Mouse (Mus musculus): ENCODE results near the gene Parva.

The Parva gene

GRCm38 (mm10) chr7:112427357-112428157 is at the start of gene Parva:
Gene Parva, plus strand, starts transcription at chr7:112427505.
- DNase-seq (ENCODE audit: low spot score in 2 of 2): peak; percentile 68 to 77

DNA sequence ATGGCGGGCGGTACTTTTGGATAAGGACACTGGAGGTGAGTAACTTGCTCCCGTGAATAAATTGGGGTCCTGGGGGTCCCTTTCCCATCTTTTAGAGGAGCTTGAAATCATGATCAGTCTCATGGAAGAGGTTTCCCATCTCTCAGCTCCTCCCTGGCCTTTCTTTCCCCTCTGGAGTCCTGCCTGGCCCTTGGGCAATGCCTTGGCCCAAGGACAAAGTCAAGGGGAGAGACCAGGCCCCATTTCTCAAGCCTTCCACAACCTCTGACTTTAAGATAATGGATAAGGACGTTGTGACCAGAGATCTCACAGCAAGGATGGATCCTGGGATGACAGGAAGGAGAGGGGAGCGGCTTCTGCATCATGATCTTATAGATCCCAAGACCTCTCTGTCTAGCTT is 49.2 kb upstream of the Parva start:
- DNase-seq (ENCODE audit: low spot score in 2 of 2): no peak

DNA sequence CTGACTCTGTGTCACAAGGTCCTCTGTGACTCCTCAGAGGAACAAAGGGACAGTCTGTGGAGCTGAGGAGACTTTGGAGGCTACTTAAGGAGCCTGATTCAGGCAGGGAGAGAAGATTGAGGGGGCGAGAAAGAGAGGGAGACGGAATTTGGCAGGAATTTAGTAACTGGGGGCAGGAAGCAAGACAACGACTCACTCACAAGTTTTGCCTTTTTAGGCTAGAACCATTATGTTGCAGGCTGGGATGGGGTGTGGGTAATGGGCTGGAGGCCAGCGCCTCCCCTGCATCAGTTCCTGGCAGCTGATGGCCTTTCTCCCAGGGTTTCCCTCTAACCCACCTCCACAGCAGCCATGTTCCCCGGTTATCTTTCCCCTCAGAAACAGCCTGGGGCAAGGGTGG is 48.8 kb upstream of the Parva start:
- DNase-seq (ENCODE audit: low spot score in 2 of 2): no peak

DNA sequence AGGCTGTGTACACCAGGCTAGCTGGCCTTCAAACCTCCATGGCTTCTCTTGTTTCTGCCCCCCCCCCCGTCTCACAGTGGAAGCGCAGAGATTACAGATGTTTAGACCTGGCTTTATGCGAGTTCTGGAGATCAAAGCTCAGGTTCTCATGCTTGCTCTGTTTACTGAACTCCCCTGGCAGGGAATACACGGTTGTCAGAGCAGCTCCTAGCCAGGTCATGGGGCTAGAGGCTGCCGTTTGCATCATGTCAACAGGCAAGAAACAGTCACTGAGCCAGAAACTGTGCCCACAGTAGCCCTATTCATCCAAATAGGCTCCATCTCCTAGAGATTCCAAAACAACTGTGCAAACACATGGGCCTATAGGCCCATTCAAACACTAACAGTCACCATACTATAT is 40.8 kb upstream of the Parva start:
- no peak for DNase-seq (ENCODE audit: low spot score in 2 of 2)

DNA sequence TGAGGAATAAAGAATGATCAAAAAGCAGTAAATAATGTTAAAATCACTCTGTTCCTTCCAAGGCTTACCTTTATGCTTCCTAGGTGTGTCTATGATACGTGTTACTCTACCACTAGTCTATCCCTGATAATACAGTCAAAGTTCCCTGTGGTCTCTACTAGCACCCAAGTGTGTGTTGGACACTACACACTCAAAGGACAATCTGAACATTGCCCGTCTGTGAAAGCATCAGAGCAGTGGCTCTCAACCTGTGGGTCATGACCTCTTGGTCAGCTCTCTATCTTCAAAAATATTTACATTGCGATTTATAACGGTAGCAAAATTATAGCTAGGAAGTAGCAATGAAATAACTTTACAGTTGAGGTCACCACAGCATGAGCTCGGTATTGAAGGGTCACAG is 39.4 kb upstream of the Parva start:
- DNase-seq (ENCODE audit: low spot score in 2 of 2): no peak

GRCm38 (mm10) chr7:112388363-112388875 is 38.9 kb upstream of the Parva start:
- DNase-seq (ENCODE audit: low spot score in 2 of 2): no peak

DNA sequence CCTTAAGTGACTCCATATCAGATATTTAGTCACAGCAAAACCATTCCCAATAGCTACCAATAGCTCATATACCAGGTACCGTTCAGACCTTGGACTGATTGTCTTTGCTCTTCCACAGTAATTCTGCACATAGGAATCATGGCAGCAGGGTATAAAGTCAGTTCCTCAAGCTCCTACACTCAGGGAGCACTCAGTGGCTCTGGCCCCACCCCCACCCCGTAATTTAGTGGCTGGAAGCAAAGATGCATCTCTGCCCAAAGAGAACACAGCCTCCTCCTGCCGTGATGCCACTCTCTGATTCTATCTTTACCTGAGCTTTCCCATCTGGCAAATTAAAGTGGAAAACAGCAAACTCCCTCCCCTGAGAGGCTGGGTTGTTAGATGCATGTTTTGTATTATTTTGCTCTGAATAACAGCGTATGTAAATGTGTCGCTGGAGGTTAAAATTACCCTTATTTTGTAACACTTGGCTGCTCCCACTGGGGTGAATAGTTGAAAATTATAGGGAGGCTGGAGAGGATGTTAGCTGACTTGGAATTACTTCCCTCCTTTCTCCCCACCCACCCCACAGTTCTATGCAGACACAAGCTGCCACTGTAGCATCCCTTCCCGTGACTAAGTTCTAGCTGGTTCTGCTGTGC is 37.6 kb upstream of the Parva start:
- DNase-seq (ENCODE audit: low spot score in 2 of 2): no peak

DNA sequence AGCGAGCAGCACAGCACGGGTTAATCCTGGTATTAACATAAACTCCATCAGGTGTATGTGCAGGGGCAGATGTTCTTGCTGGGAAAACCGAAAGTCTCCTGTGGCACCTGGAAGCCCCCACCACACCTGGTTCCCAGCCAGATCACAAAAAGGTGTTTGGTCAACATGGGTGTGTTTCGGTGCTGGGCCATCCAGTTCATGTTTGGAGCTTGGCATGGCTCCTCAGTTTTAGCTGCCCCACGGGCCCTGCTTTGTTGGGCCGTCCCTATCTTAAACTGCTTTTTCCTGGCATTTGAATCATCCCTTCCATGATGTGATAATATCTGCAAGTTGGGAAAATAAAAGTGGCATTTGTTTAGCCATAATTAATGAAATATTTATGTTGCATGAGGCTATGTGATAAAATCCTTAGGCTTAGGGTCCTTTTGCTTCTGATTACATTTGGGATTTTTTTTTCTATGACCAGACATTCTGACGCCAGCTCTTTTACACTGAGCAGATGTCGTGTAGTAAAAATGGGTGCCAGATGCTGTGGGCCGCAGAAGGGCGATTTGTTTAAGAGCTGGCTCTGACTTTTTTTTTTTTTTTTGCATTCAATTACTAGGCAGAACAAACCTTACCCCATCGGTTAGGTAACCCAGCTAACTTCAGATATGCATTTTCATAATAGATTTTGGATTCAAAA is 36.9 kb upstream of the Parva start:
- DNase-seq (ENCODE audit: low spot score in 2 of 2): no peak

- no peak for DNase-seq (ENCODE audit: low spot score in 2 of 2)
These were observed 36.2 kb upstream of the Parva start for GRCm38 (mm10) chr7:112390937-112391605.

DNA sequence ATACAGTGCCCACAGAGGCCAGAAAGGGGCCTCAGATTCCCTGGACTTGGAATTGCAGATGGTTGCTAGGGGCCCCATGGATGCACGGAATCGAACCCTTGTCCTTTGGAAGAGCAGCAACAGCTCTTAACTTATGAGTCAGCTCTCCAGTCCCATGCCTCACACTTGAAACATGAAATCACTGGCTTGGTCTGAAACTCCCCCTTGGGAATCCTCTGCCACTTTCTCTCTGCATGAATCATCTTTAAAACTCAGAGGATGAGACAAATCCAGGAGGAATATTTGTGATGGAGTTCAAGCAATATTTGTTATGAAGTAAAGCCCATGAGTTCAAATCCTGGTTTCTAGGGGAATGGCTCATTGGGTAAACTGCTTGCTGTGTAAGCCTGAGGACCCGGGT is 29.5 kb upstream of the Parva start:
- DNase-seq (ENCODE audit: low spot score in 2 of 2): no peak

DNA sequence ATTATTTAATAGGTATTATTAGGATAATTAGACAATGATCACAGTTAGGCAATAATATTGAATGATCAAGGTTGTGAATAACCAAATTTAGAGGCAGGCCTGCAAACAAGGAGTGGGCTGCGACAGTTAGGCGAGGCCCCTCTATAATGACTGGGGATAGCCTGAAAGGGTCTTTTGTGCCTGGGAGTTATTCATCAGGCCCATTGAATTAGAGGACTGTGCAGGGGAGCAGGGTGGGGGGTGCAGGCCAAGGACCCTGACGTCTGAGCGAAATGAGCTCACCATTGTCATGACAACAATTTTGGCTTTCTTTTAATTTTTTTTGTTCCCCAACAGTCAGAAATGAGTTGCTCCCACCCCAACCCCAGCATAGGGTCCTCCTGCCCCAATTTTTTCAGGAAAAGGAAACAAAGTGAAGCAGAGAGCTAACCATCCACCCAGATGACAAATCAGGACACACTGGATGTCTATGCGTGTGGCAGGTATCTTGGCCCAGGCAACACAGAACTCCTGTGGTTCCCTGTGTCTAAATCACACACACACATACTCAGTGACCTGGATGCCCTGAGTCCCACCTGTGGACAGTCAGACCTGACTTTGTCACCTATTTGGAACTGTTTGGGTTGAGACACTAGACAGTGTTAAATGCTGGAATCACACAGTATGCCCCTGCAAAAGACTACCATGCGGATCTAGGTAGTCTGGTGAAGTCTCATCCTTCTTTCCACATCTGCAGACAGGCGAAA is 27.7 kb upstream of the Parva start:
- DNase-seq (ENCODE audit: low spot score in 2 of 2): no peak

- DNase-seq (ENCODE audit: low spot score in 2 of 2): peak; percentile 30 to 71
These were observed 27.1 kb upstream of the Parva start for GRCm38 (mm10) chr7:112400175-112400574.

- DNase-seq (ENCODE audit: low spot score in 2 of 2): peak in 1 of 2 experiments; percentile 21
These were observed 22.2 kb upstream of the Parva start for GRCm38 (mm10) chr7:112405061-112405460.

DNA sequence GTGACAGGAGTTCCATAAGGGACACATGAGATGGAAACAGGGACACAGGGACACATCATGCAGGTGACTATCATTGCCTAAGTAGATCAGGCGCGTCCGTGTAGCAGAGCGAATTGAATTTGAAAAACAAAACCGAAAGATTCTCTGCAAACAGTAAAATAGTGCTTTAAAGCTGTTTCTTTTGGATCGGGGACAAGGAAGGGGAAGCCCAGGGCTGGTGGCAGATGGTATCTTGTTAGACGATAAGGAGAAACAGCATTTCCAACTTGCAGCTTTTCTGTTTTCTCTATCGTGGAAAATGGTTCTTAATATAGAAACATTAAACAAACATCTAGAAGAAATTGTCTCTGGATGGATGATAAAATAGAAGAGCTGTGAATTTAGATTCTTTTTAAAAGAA is 21.7 kb upstream of the Parva start:
- DNase-seq (ENCODE audit: low spot score in 2 of 2): no peak

- DNase-seq (ENCODE audit: low spot score in 2 of 2): peak in 1 of 2 experiments; percentile 16
These were observed 19.7 kb upstream of the Parva start for GRCm38 (mm10) chr7:112407597-112407996.

- no peak for DNase-seq (ENCODE audit: low spot score in 2 of 2)
These were observed 17.3 kb upstream of the Parva start for GRCm38 (mm10) chr7:112409991-112410390.

DNA sequence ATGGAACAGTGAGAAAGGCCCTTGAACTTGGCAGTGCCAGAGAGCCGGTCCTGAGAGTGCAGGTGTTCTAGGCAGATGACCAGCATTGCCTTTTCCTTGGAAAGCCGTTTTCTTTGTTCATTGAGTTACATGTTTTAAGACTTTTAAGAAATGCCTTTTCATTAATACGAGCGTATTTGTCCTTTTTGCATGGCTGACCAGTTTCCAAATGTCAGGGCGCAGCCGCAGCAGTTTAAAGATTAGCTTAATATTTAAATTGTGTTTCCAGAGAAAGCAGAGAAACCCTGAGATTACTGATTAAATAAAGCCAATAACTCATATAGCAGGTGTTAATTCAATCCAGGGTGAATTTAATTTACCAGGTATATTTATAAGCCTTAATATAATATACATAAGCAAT is 14.0 kb upstream of the Parva start:
- DNase-seq (ENCODE audit: low spot score in 2 of 2): no peak

DNA sequence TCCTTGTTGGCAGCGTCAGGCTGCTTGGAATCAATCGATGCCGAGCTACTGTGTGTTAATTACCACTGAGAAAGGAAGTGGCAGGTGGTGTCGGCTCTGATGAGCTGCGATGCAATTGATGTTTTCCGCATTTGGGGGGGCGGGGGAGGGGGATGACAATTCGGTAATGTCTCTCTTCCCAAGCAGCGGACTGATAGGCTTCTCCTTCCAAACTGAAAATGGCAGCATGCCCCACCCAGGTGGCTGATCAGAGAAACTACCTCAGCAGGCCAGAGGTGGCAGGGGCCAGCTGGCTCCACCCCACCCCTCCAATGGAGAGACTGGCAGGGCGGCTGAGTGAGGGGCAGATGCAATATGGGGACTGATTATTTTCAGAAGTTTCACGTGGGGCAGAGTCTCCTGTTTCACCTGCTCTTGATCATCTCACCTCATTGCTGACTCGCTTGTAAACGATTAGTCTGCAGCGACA is 11.2 kb upstream of the Parva start:
- DNase-seq (ENCODE audit: low spot score in 2 of 2): no peak

- no peak for DNase-seq (ENCODE audit: low spot score in 2 of 2)
These were observed 10.4 kb upstream of the Parva start for GRCm38 (mm10) chr7:112416730-112417513.

GRCm38 (mm10) chr7:112417598-112417997 is 9.7 kb upstream of the Parva start:
- DNase-seq (ENCODE audit: low spot score in 2 of 2): no peak
